Mouse (Mus musculus) midbrain, embryonic 14.5 days (tissue): ENCODE results near the gene Rab5b. TPM values are rescaled to one million over a fixed set of nuclear protein-coding genes. Genes with fewer than 3 reads are reported as not detected.
A peak's percentile ranks its signal among the peaks of the same experiment; 100 is the strongest.

Experiments used
- ATAC-seq: fragments of 200-750 bp; cut with Nextera tagmentation; 2 replicates; pipeline ENCODE4 v1.8.0; 2017; ENCODE audit warnings: moderate number of reproducible peaks, moderate library complexity; ENCODE audit not compliant: low FRiP score, low TSS enrichment
- DNase-seq: peaks from one replicate; pipeline ENCODE4 v3.0.0-alpha.2; 2015
- H3K27ac ChIP-seq: fragments of 300-500 bp; sonication (generic); replicated peaks from 2 replicates; pipeline ENCODE4 v1.5.1; 2014; ENCODE audit warnings: mild to moderate bottlenecking, low read depth, low read length, moderate library complexity
- H3K27me3 ChIP-seq: fragments of 300-500 bp; sonication (generic); 2 replicates; pipeline ENCODE4 v1.6.1; 2014; ENCODE audit warnings: low read length, control low read depth, mixed read lengths; ENCODE audit not compliant: control insufficient read depth, insufficient read depth
- H3K36me3 ChIP-seq: fragments of 300-500 bp; sonication (generic); 2 replicates; pipeline ENCODE4 v1.6.1; 2014; ENCODE audit warnings: low read length, control low read depth; ENCODE audit not compliant: control insufficient read depth, insufficient read depth
- H3K4me1 ChIP-seq: fragments of 300-500 bp; sonication (generic); 2 replicates; pipeline ENCODE4 v1.6.1; 2014; ENCODE audit warnings: mild to moderate bottlenecking, antibody characterized with exemption, low read length, control low read depth; ENCODE audit not compliant: control insufficient read depth, insufficient read depth
- H3K4me2 ChIP-seq: fragments of 300-500 bp; sonication (generic); 2 replicates; pipeline ENCODE4 v1.6.1; 2014; ENCODE audit warnings: mild to moderate bottlenecking, low read length, moderate library complexity
- H3K4me3 ChIP-seq: fragments of 300-500 bp; sonication (generic); replicated peaks from 2 replicates; pipeline ENCODE4 v1.5.1; 2014; ENCODE audit warnings: low read depth, low read length
- H3K9ac ChIP-seq: fragments of 300-500 bp; sonication (generic); replicated peaks from 2 replicates; pipeline ENCODE4 v1.6.1; 2014; ENCODE audit warnings: mild to moderate bottlenecking, low read length, moderate library complexity
- H3K9me3 ChIP-seq: fragments of 300-500 bp; sonication (generic); 2 replicates; pipeline ENCODE4 v1.6.1; 2016; ENCODE audit warnings: low read length, control low read depth, mixed read lengths; ENCODE audit not compliant: control insufficient read depth
- WGBS: fragments of 180-500 bp; shearing (Covaris S2); extraction: QIAGEN DNeasy Blood & Tissue Kit; methylation state at CpG from one replicate; pipeline ENCODE4 v1.1.7; 2014; 5-methylcytosine and 5-hydroxymethylcytosine counted together
- polyA plus RNA-seq: library from polyadenylated mRNA; unstranded; fragments of >200 nt; fragmentation: Nextera tagmentation; extraction: Ambion mirVana; gene quantifications from 2 replicates; pipeline ENCODE4 v1.2.1, GENCODE M21; 2014

Rab5b gene
- 80.4 and 100 TPM in 2 replicates for polyA plus RNA-seq

GRCm38 (mm10) chr10:128695992-128696807 lies at the start of gene Rab5b:
Rab5b (minus strand) TSS chr10:128696264.
- DNase-seq: peak; percentile 99
- peak within 1 kb of the TSS; percentile 78 for H3K4me2 ChIP-seq
- H3K27me3 ChIP-seq: no peaks in the 10 kb centered on the region
- peak within 1 kb of the TSS; percentile 92 for H3K9ac ChIP-seq
- ATAC-seq: peak; percentile 100
- peak within 1 kb of the TSS; percentile 91 for H3K4me3 ChIP-seq
- H3K4me1 ChIP-seq: peaks cover 10% of the 10 kb centered on the region
- peak within 1 kb of the TSS; percentile 96 for H3K27ac ChIP-seq
- no peaks in the 10 kb centered on the region for H3K9me3 ChIP-seq
- no peaks in the 10 kb centered on the region for H3K36me3 ChIP-seq
- WGBS: under 1% methylated on average over 40 of the region's 40 CpGs

- peak within 1 kb of the TSS; percentile 65 for H3K9ac ChIP-seq
Measured at GRCm38 (mm10) chr10:128744680-128745601, 48.9 kb upstream of the Rab5b start, which contains the start of gene Dgka. Dgka (minus strand) TSS chr10:128744855.

GRCm38 (mm10) chr10:128744211-128744610 lies 48.1 kb upstream of the Rab5b start:
- Histone ChIP-seq H3K36me3 (no peaks in the 10 kb centered on the region), H3K4me3 (peak overlapping the region; percentile 55), H3K9ac (peak overlapping the region; percentile 65), H3K9me3 (no peaks in the 10 kb centered on the region), H3K4me2 (peak overlapping the region; percentile 87), H3K27me3 (peaks cover 39% of the 10 kb centered on the region), H3K27ac (no peak overlapping the region), H3K4me1 (peaks cover 31% of the 10 kb centered on the region)
- DNase-seq: no peak
- WGBS: 18% methylated on average over 8 of the region's 8 CpGs
- no peak for ATAC-seq

More at GRCm38 (mm10) chr10:128744680-128745601, 48.9 kb upstream of the Rab5b start, which contains the start of gene Dgka:
- Histone ChIP-seq H3K36me3 (no peaks in the 10 kb centered on the region), H3K27me3 (peaks cover 39% of the 10 kb centered on the region), H3K4me3 (peak within 1 kb of the TSS; percentile 55), H3K27ac (no peak within 1 kb of the TSS), H3K4me2 (peak within 1 kb of the TSS; percentile 87), H3K4me1 (peaks cover 39% of the 10 kb centered on the region), H3K9me3 (no peaks in the 10 kb centered on the region)
- 25% methylated on average over 18 of the region's 18 CpGs for WGBS
- ATAC-seq: no peak
- no peak for DNase-seq

DNA sequence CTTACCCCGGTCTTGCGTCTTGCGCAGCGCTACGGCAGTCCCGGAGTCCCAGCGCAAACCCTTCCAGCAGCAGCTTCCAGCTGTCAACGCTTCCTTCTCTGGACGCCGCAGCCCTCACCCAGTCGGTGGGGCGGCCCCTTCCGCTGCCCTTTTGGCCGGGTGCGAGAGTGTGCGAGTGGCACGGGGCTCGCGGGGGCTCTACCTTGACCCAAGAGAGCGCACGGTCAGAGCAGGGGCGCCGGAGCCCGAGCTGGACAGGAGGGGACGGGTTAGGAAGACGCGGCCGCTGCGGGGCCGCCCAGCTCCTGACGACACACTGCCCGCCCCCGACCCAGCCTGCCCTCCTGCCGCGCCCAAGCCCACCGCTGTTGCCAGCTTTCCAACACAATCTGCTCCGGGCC lies 47.7 kb upstream of the Rab5b start:
- DNase-seq (peak; percentile 63), ATAC-seq (no peak)
- Histone ChIP-seq H3K4me3 (peak overlapping the region; percentile 55), H3K36me3 (no peaks in the 10 kb centered on the region), H3K27ac (no peak overlapping the region), H3K4me2 (peak overlapping the region; percentile 87), H3K4me1 (peaks cover 28% of the 10 kb centered on the region; the same call in 1 of the 2 replicates), H3K9ac (peak overlapping the region; percentile 65), H3K27me3 (peaks cover 39% of the 10 kb centered on the region), H3K9me3 (no peaks in the 10 kb centered on the region)
- 0% methylated on average over 37 of the region's 37 CpGs for WGBS

DNA sequence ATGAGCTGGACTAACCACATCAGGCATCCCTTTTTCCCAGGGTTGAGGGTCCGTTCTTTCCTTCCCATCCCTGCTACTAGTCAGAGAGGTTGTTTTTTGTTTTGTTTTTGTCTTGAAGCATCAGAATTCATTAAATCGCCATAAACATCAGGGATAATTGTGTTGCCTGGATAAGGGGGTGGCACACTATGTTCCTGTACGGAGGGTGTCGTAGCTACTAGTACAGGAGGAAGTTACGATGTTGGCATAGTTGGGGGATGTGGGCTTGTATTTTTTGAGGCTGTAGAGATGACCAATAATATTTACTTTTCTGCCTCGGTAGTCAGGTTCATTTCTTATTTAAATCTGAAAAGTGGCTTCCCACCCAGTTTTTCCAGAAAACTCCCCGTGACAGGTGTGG lies 47.2 kb upstream of the Rab5b start:
- H3K9me3 ChIP-seq: no peaks in the 10 kb centered on the region
- H3K27ac ChIP-seq: no peak overlapping the region
- no peaks in the 10 kb centered on the region for H3K36me3 ChIP-seq
- peaks cover 28% of the 10 kb centered on the region; the same call in 1 of the 2 replicates for H3K4me1 ChIP-seq
- H3K4me3 ChIP-seq: peak overlapping the region; percentile 55
- peak overlapping the region; percentile 65 for H3K9ac ChIP-seq
- peak overlapping the region; percentile 87 for H3K4me2 ChIP-seq
- ATAC-seq (no peak), DNase-seq (no peak)
- WGBS: 9% methylated on average over 7 of the region's 7 CpGs
- peaks cover 39% of the 10 kb centered on the region for H3K27me3 ChIP-seq

DNA sequence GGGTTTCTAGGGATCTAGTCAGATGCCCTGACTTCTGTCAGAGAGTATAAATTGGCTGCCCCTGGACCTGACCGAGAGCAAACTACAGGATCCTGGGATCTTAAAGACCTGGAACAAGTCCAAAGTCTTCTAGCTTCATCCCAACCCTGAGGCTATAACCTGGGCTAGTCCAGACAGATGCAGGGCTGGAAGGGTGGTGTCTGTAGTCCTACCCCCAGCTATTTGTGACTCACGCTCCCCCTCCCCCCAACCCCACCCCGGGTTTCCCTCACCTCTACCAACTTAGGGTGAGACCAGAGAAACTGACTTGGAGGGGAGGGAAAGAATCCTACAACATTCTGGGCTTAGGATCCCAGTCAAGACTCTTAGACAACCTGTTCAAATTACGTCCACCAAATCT lies 46.6 kb upstream of the Rab5b start:
- Histone ChIP-seq H3K9ac (no peak overlapping the region), H3K4me3 (peak overlapping the region; percentile 55; the same call in 1 of the 2 replicates)

GRCm38 (mm10) chr10:128740296-128740695 lies 44.2 kb upstream of the Rab5b start:
- no peaks in the 10 kb centered on the region for H3K9me3 ChIP-seq
- peaks cover 21% of the 10 kb centered on the region; the same call in 1 of the 2 replicates for H3K4me1 ChIP-seq
- no peak overlapping the region for H3K4me2 ChIP-seq
- no peak overlapping the region for H3K9ac ChIP-seq
- no peak for ATAC-seq
- H3K36me3 ChIP-seq: no peaks in the 10 kb centered on the region
- WGBS: 79% methylated on average over 2 of the region's 2 CpGs
- no peak for DNase-seq
- no peak overlapping the region for H3K27ac ChIP-seq
- peaks cover 37% of the 10 kb centered on the region for H3K27me3 ChIP-seq
- H3K4me3 ChIP-seq: no peak overlapping the region

More for the DNA sequence above, 46.6 kb upstream of the Rab5b start:
- no peaks in the 10 kb centered on the region for H3K36me3 ChIP-seq
- no peak for ATAC-seq
- no peak overlapping the region for H3K4me2 ChIP-seq
- no peak overlapping the region for H3K27ac ChIP-seq
- DNase-seq: no peak
- no peaks in the 10 kb centered on the region for H3K9me3 ChIP-seq
- WGBS: 54% methylated on average over 4 of the region's 4 CpGs
- peaks cover 26% of the 10 kb centered on the region; the same call in 1 of the 2 replicates for H3K4me1 ChIP-seq
- H3K27me3 ChIP-seq: peaks cover 39% of the 10 kb centered on the region

DNA sequence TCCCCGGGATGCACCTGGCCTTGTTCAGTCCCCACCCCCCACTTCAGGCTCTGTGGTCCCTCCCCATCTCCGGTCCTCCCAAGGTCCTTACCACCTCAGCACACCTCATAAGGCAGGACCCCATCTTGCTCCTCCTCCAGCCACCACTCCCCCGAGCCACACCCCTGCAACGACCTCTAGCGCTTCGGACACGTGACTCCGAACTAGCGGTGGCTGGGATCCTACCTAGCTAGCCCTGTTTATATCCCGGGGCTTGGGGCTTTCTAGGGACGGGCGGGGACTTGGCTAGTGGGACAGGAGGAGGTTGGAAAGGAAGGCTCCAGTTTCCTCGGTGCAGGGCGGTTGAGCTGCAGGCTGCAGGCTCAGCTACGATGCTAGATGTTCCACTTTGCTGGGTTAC lies 41.4 kb upstream of the Rab5b start:
- DNase-seq (no peak), ATAC-seq (no peak)
- H3K27ac ChIP-seq: no peak overlapping the region
- H3K9ac ChIP-seq: no peak overlapping the region
- no peaks in the 10 kb centered on the region for H3K36me3 ChIP-seq
- H3K27me3 ChIP-seq: peaks cover 10% of the 10 kb centered on the region
- H3K4me1 ChIP-seq: no peaks in the 10 kb centered on the region
- peak overlapping the region; percentile 42 for H3K4me2 ChIP-seq
- no peak overlapping the region for H3K4me3 ChIP-seq
- 6% methylated on average over 15 of the region's 15 CpGs for WGBS
- H3K9me3 ChIP-seq: no peaks in the 10 kb centered on the region
